Mouse (Mus musculus) small intestine, adult 2 months (tissue): ENCODE measurements around the gene Ptpdc1.

ENCODE experiments used
- CTCF ChIP-seq: fragments of 200-500 bp; IDR thresholded peaks from 2 replicates; pipeline ENCODE4 v1.5.1; 2012; ENCODE audit warnings: low read depth, mild to moderate bottlenecking, control low read depth, inconsistent platforms, low read length, moderate library complexity, mixed read lengths; ENCODE audit not compliant: insufficient replicate concordance, insufficient read length; ENCODE audit errors: extremely low read depth
- POLR2A ChIP-seq: fragments of 200-500 bp; IDR thresholded peaks from 2 replicates; pipeline ENCODE4 v1.6.1; 2012; ENCODE audit warnings: low read depth, mild to moderate bottlenecking, control low read depth, inconsistent platforms, low read length, moderate library complexity

- TF ChIP-seq POLR2A: no peak
- peak; percentile 14; the same call in 1 of the 2 replicates for TF ChIP-seq CTCF
Observed at GRCm38 (mm10) chr13:48646696-48647095, 21.2 kb upstream of the Ptpdc1 start.
